Mouse (Mus musculus) lung, adult 2 months (tissue): ENCODE results near the gene Gm20388.

Source experiments
- CTCF ChIP-seq: fragments of 200-500 bp; IDR thresholded peaks from 2 replicates; pipeline ENCODE4 v1.5.1; 2011; ENCODE audit warnings: mild to moderate bottlenecking, low read length, control low read depth; ENCODE audit not compliant: insufficient read depth
- POLR2A ChIP-seq: fragments of 200-500 bp; IDR thresholded peaks from 2 replicates; pipeline ENCODE4 v1.6.1; 2011; ENCODE audit warnings: low read depth, mild to moderate bottlenecking, control low read depth, low read length, borderline replicate concordance; ENCODE audit errors: extremely low read depth

- TF ChIP-seq POLR2A, result peak; percentile 91
- TF ChIP-seq CTCF, result peak; percentile 50
Observed at GRCm38 (mm10) chr8:123212321-123213117, 3301.9 kb downstream of the Gm20388 start, which contains the start of the genes Chmp1a and Spata33.
